Mouse (Mus musculus) heart, postnatal 0 days (tissue): ENCODE measurements around the gene Arl2bp.

Experiments used
- CTCF ChIP-seq: IDR thresholded peaks from 2 replicates; pipeline ENCODE4 v1.5.1; 2016; ENCODE audit warnings: antibody characterized with exemption, control low read depth, low read depth
- EP300 ChIP-seq: IDR thresholded peaks from 2 replicates; pipeline ENCODE4 v1.6.1; 2016; ENCODE audit warnings: antibody characterized with exemption, low read depth

DNA sequence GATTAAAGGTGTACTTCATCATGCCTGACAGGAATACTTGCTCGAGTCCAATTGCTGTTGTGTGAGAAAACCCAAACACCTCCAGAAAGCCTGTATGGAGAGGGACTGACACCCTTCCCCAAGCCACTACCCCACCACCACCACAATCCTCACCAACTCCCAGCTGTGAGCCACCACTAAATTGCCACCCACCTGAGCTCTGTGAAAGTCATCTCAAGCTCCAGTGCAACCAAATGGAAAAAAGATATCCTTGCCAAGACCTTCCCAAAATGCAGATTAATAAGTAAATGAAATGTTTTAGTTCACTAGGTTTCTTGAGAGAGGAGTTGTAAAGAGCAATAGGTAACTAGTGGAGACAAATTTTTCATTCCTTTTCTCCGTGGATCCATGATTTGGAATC, 1.7 kb upstream of the Arl2bp start:
- TF ChIP-seq CTCF (no peak), EP300 (no peak)
